Mouse (Mus musculus) CH12.LX (cell line): ENCODE data around the gene Tjp3. TPM values are rescaled to one million over a fixed set of nuclear protein-coding genes. Genes with fewer than 3 reads are reported as not detected.
A peak's percentile ranks its signal among the peaks of the same experiment; 100 is the strongest.

ENCODE experiments used
- DNase-seq: peaks from one replicate; pipeline ENCODE4 v3.0.0-alpha.2; 2013; ENCODE audit errors: extremely low read depth
- H3K27ac ChIP-seq: 2 replicates; pipeline ENCODE4 v1.5.1; 2012; ENCODE audit warnings: low read depth, mild to moderate bottlenecking, control low read depth, moderate library complexity; ENCODE audit not compliant: insufficient read depth
- H3K27me3 ChIP-seq: replicated peaks from 2 replicates; pipeline ENCODE3; 2012; ENCODE audit warnings: inconsistent platforms
- H3K36me3 ChIP-seq, 2 experiments: replicated peaks in 1 of 2; 2 replicates each; pipeline versions ENCODE3 to v1.6.1; 2012; ENCODE audit warnings: inconsistent platforms in 1 of 2, low read length in 1 of 2, mild to moderate bottlenecking in 1 of 2, mixed read lengths in 1 of 2, moderate library complexity in 1 of 2; ENCODE audit not compliant: control insufficient read depth in 1 of 2, insufficient read depth in 1 of 2
- H3K4me1 ChIP-seq, 2 experiments: 2 replicates each; pipeline ENCODE4 v1.6.1; 2012; ENCODE audit warnings: inconsistent platforms in 1 of 2, moderate library complexity in 1 of 2; ENCODE audit not compliant: insufficient read depth in 2 of 2, control insufficient read depth in 1 of 2
- H3K4me2 ChIP-seq: 2 replicates; pipeline ENCODE4 v1.6.1; 2012; ENCODE audit warnings: low read depth, mild to moderate bottlenecking, control low read depth; ENCODE audit not compliant: poor library complexity, insufficient read depth, severe bottlenecking
- H3K4me3 ChIP-seq, 3 experiments: fragments of 150-350 bp in 1 of 3; sonication (generic) in 1 of 3; replicated peaks in 1 of 3; 2 replicates each; pipeline versions ENCODE3 to v1.5.1; 2011 to 2012; ENCODE audit warnings: low read depth in 2 of 3, low read length in 2 of 3, mild to moderate bottlenecking in 2 of 3, moderate library complexity in 2 of 3, control low read depth in 1 of 3, improper control_type of control experiment in 1 of 3, inconsistent platforms in 1 of 3, mixed read lengths in 1 of 3; ENCODE audit not compliant: poor library complexity in 1 of 3
- H3K79me2 ChIP-seq: replicated peaks from 2 replicates; pipeline ENCODE4 v1.6.1; 2012; ENCODE audit warnings: mild to moderate bottlenecking, moderate library complexity; ENCODE audit not compliant: control insufficient read depth, poor library complexity, insufficient read depth, severe bottlenecking; ENCODE audit errors: extremely low read depth
- H3K9ac ChIP-seq: 2 replicates; pipeline ENCODE4 v1.6.1; 2012; ENCODE audit warnings: low read depth, mild to moderate bottlenecking, control low read depth, moderate library complexity; ENCODE audit not compliant: insufficient read depth
- H3K9me3 ChIP-seq: replicated peaks from 2 replicates; pipeline ENCODE3; 2012; ENCODE audit warnings: low read length, inconsistent platforms, mixed read lengths
- CTCF ChIP-seq, 2 experiments: IDR thresholded peaks in 1 of 2; conservative IDR thresholded peaks in 1 of 2; 2 replicates each; pipeline ENCODE4 v1.5.1; 2011 to 2012; ENCODE audit warnings: low read depth in 2 of 2, low read length in 2 of 2, improper control_type of control experiment in 1 of 2, inconsistent platforms in 1 of 2, mild to moderate bottlenecking in 1 of 2, moderate library complexity in 1 of 2
- E2F4 ChIP-seq: IDR thresholded peaks from 2 replicates; pipeline ENCODE4 v1.6.1; 2011; ENCODE audit warnings: low read depth, low read length, improper control_type of control experiment; ENCODE audit not compliant: insufficient replicate concordance
- JUN ChIP-seq: IDR thresholded peaks from 2 replicates; pipeline ENCODE4 v1.6.1; 2011; ENCODE audit warnings: low read depth, mild to moderate bottlenecking, low read length, improper control_type of control experiment, moderate library complexity; ENCODE audit not compliant: insufficient read depth
- JUND ChIP-seq: conservative IDR thresholded peaks from 2 replicates; pipeline ENCODE4 v1.6.1; 2011; ENCODE audit warnings: low read depth, low read length, improper control_type of control experiment
- KAT2A ChIP-seq: IDR thresholded peaks from 2 replicates; pipeline ENCODE4 v1.6.1; 2012; ENCODE audit warnings: low read length, improper control_type of control experiment, inconsistent platforms; ENCODE audit not compliant: insufficient replicate concordance
- MAFK ChIP-seq: IDR thresholded peaks from 2 replicates; pipeline ENCODE4 v1.6.1; 2011; ENCODE audit warnings: low read length, improper control_type of control experiment; ENCODE audit not compliant: insufficient replicate concordance
- NELFE ChIP-seq: IDR thresholded peaks from 2 replicates; pipeline ENCODE4 v1.6.1; 2011; ENCODE audit warnings: low read depth, low read length, improper control_type of control experiment
- NRF1 ChIP-seq: IDR thresholded peaks from 2 replicates; pipeline ENCODE4 v1.6.1; 2014; ENCODE audit warnings: low read depth, mild to moderate bottlenecking, inconsistent platforms, low read length, improper control_type of control experiment, moderate library complexity
- PAX5 ChIP-seq: IDR thresholded peaks from 2 replicates; pipeline ENCODE4 v1.6.1; 2012; ENCODE audit warnings: low read length, inconsistent platforms, mixed read lengths
- POLR2AphosphoS2 ChIP-seq: IDR thresholded peaks from 2 replicates; pipeline ENCODE4 v1.6.1; 2011; ENCODE audit warnings: low read depth, low read length, improper control_type of control experiment
- RAD21 ChIP-seq: IDR thresholded peaks from 2 replicates; pipeline ENCODE4 v1.6.1; 2011; ENCODE audit warnings: low read depth, mild to moderate bottlenecking, low read length, improper control_type of control experiment, moderate library complexity
- SMC3 ChIP-seq: IDR thresholded peaks from 2 replicates; pipeline ENCODE4 v1.6.1; 2011; ENCODE audit warnings: low read depth, low read length, improper control_type of control experiment
- TCF12 ChIP-seq: IDR thresholded peaks from 2 replicates; pipeline ENCODE4 v1.6.1; 2014; ENCODE audit warnings: low read depth, mild to moderate bottlenecking, inconsistent platforms, low read length, improper control_type of control experiment
- USF1 ChIP-seq: IDR thresholded peaks from 2 replicates; pipeline ENCODE4 v1.6.1; 2014; ENCODE audit warnings: low read depth, mild to moderate bottlenecking, inconsistent platforms, low read length, improper control_type of control experiment
- ZMIZ1 ChIP-seq: IDR thresholded peaks from 2 replicates; pipeline ENCODE4 v1.6.1; 2012; ENCODE audit warnings: low read depth, mild to moderate bottlenecking, inconsistent platforms, low read length, improper control_type of control experiment
- ZNF384 ChIP-seq: IDR thresholded peaks from 2 replicates; pipeline ENCODE4 v1.6.1; 2012; ENCODE audit warnings: low read depth, low read length, improper control_type of control experiment, inconsistent platforms
- dilution Hi-C: fragments of 300-500 bp; cut with MboI; formaldehyde crosslinking; loops from 2 replicates; pipeline ENCODE4 v1.14.3; 2020; ENCODE audit warnings: low sequenced_read_pairs; ENCODE audit not compliant: extremely low pct_unique_long_range_greater_than_20kb, extremely low pct_ligation_motif_present
- in situ Hi-C: fragments of 300-500 bp; cut with MboI; formaldehyde crosslinking; loops from 3 replicates; pipeline ENCODE4 v1.14.3; 2019; ENCODE audit warnings: low sequenced_read_pairs, low pct_ligation_motif_present, low pct_unique_long_range_greater_than_20kb, mixed read lengths
- polyA plus RNA-seq: library from polyadenylated mRNA; unstranded; fragments of >175 nt; gene quantifications from 2 replicates; pipeline ENCODE4 v1.2.1, GENCODE M21; 2012; ENCODE audit warnings: low read depth; ENCODE audit not compliant: insufficient read length
- total RNA-seq, 2 experiments: library from RNA; depleted of rRNA; stranded (reverse); fragments of 300-350 nt in 1 of 2; fragments of >200 nt in 1 of 2; gene quantifications; 2 replicates each; pipeline ENCODE4 v1.2.3; 2012 to 2014

Gene Tjp3
- total and polyA plus RNA-seq, 3 experiments: 0.42 to 7.2 (median 0.76) TPM

GRCm38 (mm10) chr10:81316338-81317060, 25.1 kb upstream of the Tjp3 start:
- Histone ChIP-seq H3K79me2 (peaks cover 4% of the 10 kb centered on the region), H3K27me3 (no peaks in the 10 kb centered on the region), H3K9ac (no peak overlapping the region), H3K4me2 (no peak overlapping the region), H3K4me3 (no peak overlapping the region), H3K9me3 (no peaks in the 10 kb centered on the region), H3K36me3 (peaks cover 66 to 80% of the 10 kb centered on the region in 2 experiments), H3K4me1 (peaks cover 10 to 23% of the 10 kb centered on the region in 2 experiments; a peak in 3 of 4 replicates), H3K27ac (no peak overlapping the region)
- in situ Hi-C loops: no loop called here
- dilution Hi-C loops: no loop called here
- TF ChIP-seq JUND: no peak
- no peak for TF ChIP-seq PAX5
- peak in 1 of 2 experiments; percentile 59; a peak in 2 of 4 replicates for TF ChIP-seq CTCF (conservative IDR thresholded peaks at IDR 0.05 in 1 of 2, IDR thresholded peaks at IDR 0.05 in 1 of 2; ENCODE audit: low read depth in 2 of 2, low read length in 2 of 2)
- peak; percentile 36 for TF ChIP-seq RAD21
- TF ChIP-seq SMC3: peak; percentile 49
- DNase-seq: no peak

- H3K4me3 ChIP-seq: no peak overlapping the region
- no peak for DNase-seq
- H3K9ac ChIP-seq: no peak overlapping the region
- H3K4me1 ChIP-seq: peaks cover 10 to 23% of the 10 kb centered on the region in 2 experiments; a peak in 3 of 4 replicates
- TF ChIP-seq NRF1 (no peak), KAT2A (no peak), TCF12 (no peak), E2F4 (no peak), POLR2AphosphoS2 (no peak), ZMIZ1 (no peak), JUN (no peak), MAFK (no peak), ZNF384 (no peak), USF1 (no peak), NELFE (no peak)
- no peaks in the 10 kb centered on the region for H3K27me3 ChIP-seq
- H3K36me3 ChIP-seq: peaks cover 75 to 89% of the 10 kb centered on the region in 2 experiments
- no peak overlapping the region for H3K27ac ChIP-seq
- in situ Hi-C loops (no loop called here), dilution Hi-C loops (no loop called here)
- H3K4me2 ChIP-seq: no peak overlapping the region
- H3K79me2 ChIP-seq: no peaks in the 10 kb centered on the region
- H3K9me3 ChIP-seq: no peaks in the 10 kb centered on the region
Observed at GRCm38 (mm10) chr10:81315587-81315986, 24.2 kb upstream of the Tjp3 start.
